Mouse (Mus musculus): ENCODE data around the gene Copz2. TPM values are rescaled to one million over a fixed set of nuclear protein-coding genes. Genes with fewer than 3 reads are reported as not detected.
A peak's percentile ranks its signal among the peaks of the same experiment; 100 is the strongest.

The Copz2 gene
- polyA plus RNA-seq, 1 experiment from 2014 or later, result 51.0 TPM

- 83% methylated on average over 12 of the region's 12 CpGs for WGBS (ENCODE audit: insufficient replicate concordance)
- Histone ChIP-seq H3K4me1 (ENCODE audit: insufficient read depth) (peaks cover 61% of the 10 kb centered on the region), H3K9me3 (ENCODE audit: low read length) (no peaks in the 10 kb centered on the region), H3K27me3 (ENCODE audit: insufficient read depth, low read length) (no peaks in the 10 kb centered on the region), H3K4me3 (ENCODE audit: low read depth, low read length) (0 out of 2 replicates have a peak overlapping the region, but pooled peaks have one; percentile 6), H3K9ac (replicated peaks) (peak overlapping the region; percentile 50; the same call in 1 of the 2 replicates), H3K36me3 (replicated peaks; ENCODE audit: insufficient read depth, low read length) (peaks cover 8% of the 10 kb centered on the region), H3K27ac (ENCODE audit: low read depth) (peak overlapping the region; percentile 58), H3K4me2 (ENCODE audit: low read depth, low read length) (peak overlapping the region; percentile 88)
- no peak for TF ChIP-seq CTCF (IDR thresholded peaks at IDR 0.05; ENCODE audit: low read depth)
- ATAC-seq, result no peak
- no peak for DNase-seq
Measured at GRCm38 (mm10) chr11:96827062-96827581, 22.5 kb upstream of the Copz2 start.

GRCm38 (mm10) chr11:96827917-96828316 is 21.8 kb upstream of the Copz2 start:
- DNase-seq (no peak), ATAC-seq (no peak)
- H3K27ac ChIP-seq (ENCODE audit: low read depth), result 0 out of 2 replicates have a peak overlapping the region, but pooled peaks have one; percentile 19
- no peaks in the 10 kb centered on the region for H3K27me3 ChIP-seq (ENCODE audit: insufficient read depth, low read length)
- H3K4me3 ChIP-seq (ENCODE audit: low read depth, low read length), result 0 out of 2 replicates have a peak overlapping the region, but pooled peaks have one; percentile 84
- peak overlapping the region; percentile 3 for H3K9ac ChIP-seq (replicated peaks)
- no peak for TF ChIP-seq CTCF (IDR thresholded peaks at IDR 0.05; ENCODE audit: low read depth)
- no peak for TF ChIP-seq EP300 (IDR thresholded peaks at IDR 0.05; ENCODE audit: low read depth)
- H3K4me2 ChIP-seq (ENCODE audit: low read depth, low read length), result peak overlapping the region; percentile 91
- WGBS (ENCODE audit: insufficient replicate concordance), result 80% methylated on average over 9 of the region's 9 CpGs
- H3K9me3 ChIP-seq (ENCODE audit: low read length), result no peaks in the 10 kb centered on the region
- H3K36me3 ChIP-seq (replicated peaks; ENCODE audit: insufficient read depth, low read length), result peaks cover 8% of the 10 kb centered on the region
- H3K4me1 ChIP-seq (ENCODE audit: insufficient read depth), result peaks cover 59% of the 10 kb centered on the region

- H3K9me3 ChIP-seq (ENCODE audit: low read length), result no peaks in the 10 kb centered on the region
- H3K36me3 ChIP-seq (replicated peaks; ENCODE audit: insufficient read depth, low read length), result peaks cover 8% of the 10 kb centered on the region
- peak overlapping the region; percentile 89 for H3K9ac ChIP-seq (replicated peaks)
- H3K27me3 ChIP-seq (ENCODE audit: insufficient read depth, low read length), result no peaks in the 10 kb centered on the region
- H3K4me3 ChIP-seq (ENCODE audit: low read depth, low read length), result peak overlapping the region; percentile 84
- 9% methylated on average over 10 of the region's 10 CpGs for WGBS (ENCODE audit: insufficient replicate concordance)
- H3K4me2 ChIP-seq (ENCODE audit: low read depth, low read length), result peak overlapping the region; percentile 91
- ATAC-seq, result no peak
- H3K4me1 ChIP-seq (ENCODE audit: insufficient read depth), result peaks cover 50% of the 10 kb centered on the region
- peak overlapping the region; percentile 99 for H3K27ac ChIP-seq (ENCODE audit: low read depth)
- DNase-seq, result no peak
- TF ChIP-seq CTCF (IDR thresholded peaks at IDR 0.05; ENCODE audit: low read depth) (no peak), EP300 (IDR thresholded peaks at IDR 0.05; ENCODE audit: low read depth) (no peak)
Measured at GRCm38 (mm10) chr11:96828881-96829280, 20.8 kb upstream of the Copz2 start.

GRCm38 (mm10) chr11:96829403-96829812 is 20.3 kb upstream of the Copz2 start:
- Histone ChIP-seq H3K9me3 (ENCODE audit: low read length) (no peaks in the 10 kb centered on the region), H3K27ac (ENCODE audit: low read depth) (peak overlapping the region; percentile 99), H3K4me2 (ENCODE audit: low read depth, low read length) (peak overlapping the region; percentile 91), H3K9ac (replicated peaks) (peak overlapping the region; percentile 89), H3K4me1 (ENCODE audit: insufficient read depth) (peaks cover 45% of the 10 kb centered on the region), H3K4me3 (ENCODE audit: low read depth, low read length) (peak overlapping the region; percentile 84), H3K36me3 (replicated peaks; ENCODE audit: insufficient read depth, low read length) (peaks cover 8% of the 10 kb centered on the region), H3K27me3 (ENCODE audit: insufficient read depth, low read length) (no peaks in the 10 kb centered on the region)
- peak; percentile 77 for ATAC-seq
- 0% methylated on average over 32 of the region's 33 CpGs for WGBS (ENCODE audit: insufficient replicate concordance)
- peak; percentile 27; the same call in 1 of the 2 replicates for TF ChIP-seq EP300 (IDR thresholded peaks at IDR 0.05; ENCODE audit: low read depth)
- peak; percentile 30 for TF ChIP-seq CTCF (IDR thresholded peaks at IDR 0.05; ENCODE audit: low read depth)
- DNase-seq, result peak; percentile 94

- Histone ChIP-seq H3K36me3 (replicated peaks; ENCODE audit: insufficient read depth, low read length) (peaks cover 8% of the 10 kb centered on the region), H3K9ac (replicated peaks) (peak within 1 kb of the TSS; percentile 89), H3K4me3 (ENCODE audit: low read depth, low read length) (peak within 1 kb of the TSS; percentile 84), H3K4me2 (ENCODE audit: low read depth, low read length) (peak within 1 kb of the TSS; percentile 91), H3K27me3 (ENCODE audit: insufficient read depth, low read length) (no peaks in the 10 kb centered on the region), H3K27ac (ENCODE audit: low read depth) (peak within 1 kb of the TSS; percentile 99), H3K4me1 (ENCODE audit: insufficient read depth) (peaks cover 39% of the 10 kb centered on the region), H3K9me3 (ENCODE audit: low read length) (no peaks in the 10 kb centered on the region)
- DNase-seq (peak; percentile 96), ATAC-seq (peak; percentile 95)
- under 1% methylated on average over 51 of the region's 51 CpGs for WGBS (ENCODE audit: insufficient replicate concordance)
- no peak for TF ChIP-seq EP300 (IDR thresholded peaks at IDR 0.05; ENCODE audit: low read depth)
- TF ChIP-seq CTCF (IDR thresholded peaks at IDR 0.05; ENCODE audit: low read depth), result no peak
Measured at GRCm38 (mm10) chr11:96829813-96830538, 19.7 kb upstream of the Copz2 start, which contains the start of gene Nfe2l1. Nfe2l1 (minus strand) TSS chr11:96829968.

- Histone ChIP-seq H3K27me3 (ENCODE audit: insufficient read depth, low read length) (no peaks in the 10 kb centered on the region), H3K27ac (ENCODE audit: low read depth) (peak overlapping the region; percentile 99), H3K9me3 (ENCODE audit: low read length) (no peaks in the 10 kb centered on the region), H3K9ac (replicated peaks) (peak overlapping the region; percentile 51), H3K4me1 (ENCODE audit: insufficient read depth) (peaks cover 32% of the 10 kb centered on the region), H3K4me3 (ENCODE audit: low read depth, low read length) (peak overlapping the region; percentile 84), H3K36me3 (replicated peaks; ENCODE audit: insufficient read depth, low read length) (peaks cover 8% of the 10 kb centered on the region), H3K4me2 (ENCODE audit: low read depth, low read length) (peak overlapping the region; percentile 91)
- no peak for DNase-seq
- 15% methylated on average over 13 of the region's 13 CpGs for WGBS (ENCODE audit: insufficient replicate concordance)
- ATAC-seq, result no peak
- TF ChIP-seq EP300 (IDR thresholded peaks at IDR 0.05; ENCODE audit: low read depth), result no peak
- no peak for TF ChIP-seq CTCF (IDR thresholded peaks at IDR 0.05; ENCODE audit: low read depth)
Measured at GRCm38 (mm10) chr11:96830539-96831216, 19.0 kb upstream of the Copz2 start.
